Mouse (Mus musculus) left cerebral cortex, postnatal 36 days (tissue): ENCODE data around the gene Gpr108. TPM values are rescaled to one million over a fixed set of nuclear protein-coding genes. Genes with fewer than 3 reads are reported as not detected.

Experiments
- DNase-seq, 2 experiments: peaks; one replicate each; pipeline ENCODE4 v3.0.0; 2021 to 2022; ENCODE audit warnings: low spot score in 2 of 2, mixed read lengths in 1 of 2
- intact Hi-C: fragments of 180-260 bp; cut with DNase I; formaldehyde crosslinking; loops from one replicate; pipeline ENCODE4 v1.15.1; 2025
- total RNA-seq, 2 experiments: library from RNA; stranded (reverse); gene quantifications; 2 replicates each; pipeline ENCODE4 v1.2.3; 2021

The Gpr108 gene
- total RNA-seq, 2 experiments from 2014 or later = 23.2 to 23.4 TPM

DNA sequence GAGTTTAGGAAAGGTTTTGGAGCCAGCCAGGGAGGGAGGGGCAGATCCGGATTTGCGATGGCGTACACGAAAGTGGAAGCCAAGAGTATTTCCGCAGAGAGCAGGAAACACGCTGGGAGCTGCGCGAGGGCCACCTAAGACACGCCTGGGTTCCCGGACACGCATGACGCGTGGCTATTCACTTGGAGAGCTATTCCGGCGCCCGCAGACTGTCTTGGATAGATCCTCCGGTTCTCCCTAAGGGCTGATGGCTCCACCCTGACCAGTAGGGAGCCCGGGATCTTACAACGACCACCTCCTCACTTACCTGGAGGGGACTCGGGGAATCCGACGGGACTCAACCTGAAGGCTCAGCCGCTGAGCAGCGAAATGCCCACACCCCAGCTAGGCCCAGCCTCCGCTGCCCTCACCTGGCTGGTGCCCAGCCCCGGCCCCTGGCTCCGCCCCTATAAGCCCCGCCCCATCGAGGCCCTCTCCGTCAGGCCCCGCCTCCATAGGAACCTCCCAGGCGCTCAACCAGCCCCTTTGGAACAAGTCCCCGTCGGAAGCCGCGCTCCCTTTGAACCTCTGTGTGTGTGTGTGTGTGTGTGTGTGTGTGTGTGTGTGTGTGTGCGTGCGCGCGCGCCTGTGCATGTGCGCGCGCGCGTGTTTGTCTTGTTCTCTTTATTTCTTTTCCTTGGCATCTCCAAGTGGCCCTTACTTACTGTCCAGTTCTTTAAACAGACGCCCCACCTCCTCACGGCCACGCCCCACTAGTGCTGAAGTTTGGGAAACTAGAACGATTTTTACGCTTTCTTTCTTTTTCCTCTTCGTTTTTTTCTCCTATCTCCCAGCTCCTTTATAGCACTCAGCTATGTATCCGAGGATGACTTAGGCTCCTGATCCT lies 27.1 kb upstream of the Gpr108 start:
- peak; percentile 58 to 60 for DNase-seq
- intact Hi-C loops = loop anchor here (2.0 to 5.0 kb wide), 2 partner anchors 27 to 58 kb away; partner anchors contain the start of genes Gpr108 and Trip10

DNA sequence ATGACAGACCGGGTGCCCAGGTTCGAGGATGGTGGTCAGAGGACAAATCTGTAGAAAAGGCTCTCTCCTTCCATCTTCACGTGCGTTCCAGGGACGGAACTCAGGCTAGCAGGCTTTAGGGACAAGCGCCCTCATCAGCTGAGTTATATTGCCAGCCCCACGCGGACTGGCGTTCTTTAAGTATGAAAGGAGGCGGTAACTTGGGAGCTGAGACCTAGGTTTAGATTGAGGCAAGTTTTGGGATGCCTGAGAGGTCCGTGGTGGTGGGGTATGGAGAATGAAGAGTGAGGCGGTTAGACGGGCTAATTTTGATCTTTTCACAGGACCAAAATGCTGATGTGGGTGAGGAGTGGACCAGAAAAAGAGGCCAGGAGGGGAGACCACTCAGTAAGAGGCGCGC lies 26.4 kb upstream of the Gpr108 start:
- DNase-seq = no peak
- intact Hi-C loops = loop anchor here (2.0 to 5.0 kb wide), 2 partner anchors 26 to 57 kb away; partner anchors contain the start of genes Gpr108 and Trip10

DNA sequence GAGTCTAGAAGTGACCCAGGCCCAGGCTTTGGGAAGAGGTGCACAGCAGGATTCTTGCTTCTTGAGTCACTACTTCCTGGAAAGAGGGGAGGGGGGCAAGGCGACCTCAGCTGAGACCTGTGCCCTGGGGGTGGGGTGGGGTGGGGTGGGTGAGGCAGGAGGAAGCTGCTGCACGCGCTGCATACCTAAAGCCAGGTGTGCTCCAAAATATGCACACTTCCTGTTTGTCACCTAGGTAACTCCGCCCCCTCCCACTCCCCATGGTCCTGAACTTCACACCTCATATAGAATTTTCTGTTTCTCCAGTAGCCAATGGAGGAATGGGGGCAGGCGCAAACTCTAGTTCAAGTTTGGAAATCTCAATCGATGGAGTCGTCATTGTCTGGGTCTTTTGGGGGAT lies 25.6 kb upstream of the Gpr108 start:
- no peak for DNase-seq
- intact Hi-C loops = loop anchor here (2.0 kb wide), 1 partner anchor 25 kb away; the partner anchor contains the start of genes Gpr108 and Trip10

DNA sequence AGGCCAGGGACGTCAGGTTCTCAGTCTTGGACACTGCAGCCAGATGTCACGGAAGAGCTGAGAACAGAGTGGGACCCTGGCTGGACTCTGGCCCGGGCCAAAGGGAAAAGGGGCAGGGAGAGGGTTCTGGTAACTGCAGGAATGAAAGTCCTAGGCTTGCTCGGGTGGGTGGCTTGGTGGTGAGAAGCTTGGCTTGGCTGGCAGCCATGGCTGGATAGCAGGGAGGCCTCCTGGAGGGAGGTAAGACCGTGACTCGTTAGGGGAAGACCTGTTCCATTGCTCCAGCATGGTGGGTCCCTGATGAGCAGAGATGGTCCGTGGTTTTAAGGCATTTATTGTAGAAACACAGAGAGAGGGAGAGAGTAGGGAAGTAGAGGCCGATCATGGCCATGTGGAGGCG lies 23.1 kb upstream of the Gpr108 start:
- intact Hi-C loops = no loop called here
- no peak for DNase-seq

DNA sequence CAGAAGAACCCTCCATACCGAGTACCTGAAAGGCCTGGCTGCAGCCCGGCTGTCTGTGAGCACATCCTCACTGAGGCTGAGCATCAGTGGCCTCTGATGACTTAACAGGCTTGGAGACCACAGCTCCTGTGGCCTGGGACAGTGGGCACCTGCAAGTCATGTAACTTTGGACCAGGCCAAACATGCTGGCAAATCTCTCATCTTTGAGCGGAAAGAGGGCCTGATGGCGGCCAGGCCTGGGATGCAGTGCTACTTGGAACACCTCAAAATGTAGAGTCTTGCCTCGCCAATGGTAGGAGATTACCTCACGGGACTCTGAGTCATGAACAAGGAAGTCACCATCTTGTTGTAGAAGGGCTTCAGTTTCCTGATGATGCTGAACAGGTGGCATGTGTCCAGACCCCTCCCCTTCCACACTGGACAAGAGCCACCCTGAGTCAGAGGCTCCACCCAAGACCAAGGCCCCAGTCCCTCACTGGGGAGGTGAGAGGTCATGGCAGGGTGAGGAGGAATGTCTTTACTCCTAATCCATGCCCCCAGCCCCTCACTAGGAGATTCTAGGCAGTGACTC lies 19.4 kb upstream of the Gpr108 start:
- no peak for DNase-seq
- intact Hi-C loops = no loop called here

DNA sequence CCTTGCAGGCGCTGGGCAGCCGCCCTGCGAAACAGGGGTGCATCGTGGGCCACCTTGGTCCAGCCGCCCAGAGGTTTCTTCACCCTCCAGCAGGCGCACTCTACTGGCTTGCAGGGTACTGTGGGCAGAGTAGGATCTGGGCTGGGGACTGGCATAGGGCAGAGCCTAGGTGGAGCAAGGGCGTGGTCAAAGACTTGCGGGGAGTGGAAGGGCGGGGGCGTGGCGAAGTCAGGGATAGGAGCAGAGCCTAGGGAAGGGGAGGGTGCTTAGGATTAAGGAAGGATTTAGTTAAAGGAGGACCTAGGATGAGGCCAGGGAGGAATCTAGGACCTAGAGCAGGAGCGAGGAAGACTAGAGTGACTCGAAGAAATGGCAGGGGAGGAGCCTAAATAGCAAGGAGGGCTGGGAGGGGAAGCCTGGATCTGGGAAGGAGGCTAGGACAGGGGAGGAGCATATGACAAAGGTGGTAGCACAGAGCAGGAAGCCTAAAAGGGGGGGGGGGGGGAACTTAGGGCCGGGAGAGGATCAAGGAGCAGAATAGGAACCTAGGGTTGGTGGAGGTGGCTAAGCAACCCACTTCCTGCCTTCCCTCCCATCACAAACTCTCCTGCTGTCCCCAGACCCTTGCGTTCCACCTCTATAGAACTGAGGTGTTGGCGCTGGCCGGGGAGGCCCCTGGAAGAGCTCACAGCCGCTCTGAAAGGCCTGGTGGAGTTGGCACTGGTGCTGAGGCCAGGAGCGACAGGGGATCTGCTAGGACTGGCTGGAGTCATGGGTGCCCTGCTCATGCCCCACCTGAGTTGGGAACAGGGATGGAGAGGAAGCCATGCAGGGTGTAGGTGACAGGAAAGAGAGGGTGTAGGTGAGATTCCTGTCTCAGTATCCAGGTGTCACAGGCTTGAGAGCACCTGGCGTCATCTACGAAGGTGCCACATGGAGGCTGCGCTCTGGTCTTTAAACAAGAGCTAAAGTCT lies 17.0 kb upstream of the Gpr108 start:
- intact Hi-C loops = no loop called here
- peak in 1 of 2 experiments; percentile 18 for DNase-seq

DNA sequence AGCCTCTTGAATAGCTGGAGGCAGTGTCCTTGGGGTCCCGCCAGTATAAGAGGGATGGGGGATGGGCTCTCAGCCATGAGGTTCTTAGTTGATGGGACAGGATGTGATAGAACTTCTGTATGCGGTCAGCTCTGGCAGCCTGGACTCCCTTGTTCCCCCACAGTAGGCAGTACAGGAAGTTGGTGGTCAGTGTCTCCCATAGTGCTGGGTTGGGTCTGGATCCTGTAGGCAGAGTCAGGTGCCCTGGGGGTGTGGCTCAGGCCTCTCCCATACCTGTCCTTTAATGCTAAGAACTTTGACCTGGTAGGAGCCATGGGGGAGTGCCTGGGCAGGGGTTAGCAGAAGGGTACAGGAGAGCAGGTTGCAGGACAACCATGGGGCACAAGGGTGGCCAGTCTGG lies 15.9 kb upstream of the Gpr108 start:
- intact Hi-C loops = no loop called here
- no peak for DNase-seq

DNA sequence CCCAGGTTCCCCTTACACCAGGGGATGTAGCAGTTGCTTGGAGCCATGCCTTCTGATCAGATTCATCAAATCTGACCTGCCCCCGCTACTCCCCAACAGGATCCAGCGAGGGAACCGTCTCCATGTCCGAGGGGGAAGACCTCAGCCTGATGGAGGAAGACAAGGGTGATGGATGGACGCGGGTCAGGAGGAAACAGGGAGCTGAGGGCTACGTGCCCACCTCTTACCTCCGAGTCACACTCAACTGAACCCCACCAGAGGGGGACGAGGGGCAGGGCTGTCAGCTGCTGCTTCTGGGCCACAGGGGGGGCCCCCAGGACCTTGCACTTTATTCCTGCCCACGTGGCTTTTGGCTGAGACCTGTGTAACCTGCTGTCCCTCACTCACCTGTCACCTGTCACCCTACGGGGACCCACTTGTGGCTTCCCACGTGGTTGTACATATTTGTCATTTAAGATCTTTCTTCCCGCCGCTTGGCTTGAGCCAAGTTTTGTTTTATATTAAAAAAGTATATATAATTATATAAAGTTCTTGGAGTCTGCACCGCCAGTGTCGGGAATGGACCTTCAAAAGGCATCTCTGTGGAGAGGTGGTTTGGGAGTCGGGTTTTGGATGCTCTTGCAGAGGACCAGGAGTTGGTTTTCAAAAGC lies 14.8 kb upstream of the Gpr108 start:
- no peak for DNase-seq
- intact Hi-C loops = no loop called here

DNA sequence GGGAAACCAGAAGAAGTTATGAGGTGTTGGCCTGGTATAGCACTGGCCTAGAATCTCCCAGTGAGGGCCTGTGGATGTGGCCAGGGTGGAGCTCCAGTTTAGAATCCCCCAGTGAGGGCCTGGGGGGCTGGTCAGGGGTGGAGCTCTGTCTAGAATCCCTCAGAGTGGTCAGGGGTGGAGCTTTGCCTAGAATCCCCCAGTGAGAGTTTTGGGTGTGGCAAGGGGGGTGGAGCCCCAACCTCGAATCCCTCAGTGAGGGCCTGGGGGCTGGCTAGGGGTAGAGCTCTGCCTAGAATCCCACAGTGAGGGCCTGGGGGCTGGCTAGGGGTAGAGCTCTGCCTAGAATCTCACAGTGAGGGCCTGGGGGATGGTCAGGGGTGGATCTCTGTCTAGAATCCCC lies 13.6 kb upstream of the Gpr108 start:
- DNase-seq = no peak
- intact Hi-C loops = no loop called here

DNA sequence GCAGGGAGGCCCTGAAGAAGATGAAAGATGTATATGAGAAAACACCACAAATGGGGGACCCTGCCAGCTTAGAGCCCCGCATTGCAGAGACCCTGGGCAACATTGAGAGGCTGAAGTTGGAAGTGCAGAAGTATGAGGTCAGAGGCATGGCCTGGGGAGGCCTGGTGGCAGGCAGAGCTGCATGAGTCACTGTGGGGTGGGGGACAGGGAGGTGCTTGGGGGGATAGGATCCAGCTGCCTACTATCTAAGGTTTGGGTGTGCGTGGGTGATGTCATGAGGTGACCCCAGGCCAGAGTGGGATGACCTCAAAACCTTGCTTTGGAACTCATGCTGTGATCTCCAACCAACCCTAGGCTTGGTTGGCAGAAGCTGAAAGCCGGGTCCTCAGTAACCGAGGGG lies 13.0 kb upstream of the Gpr108 start:
- intact Hi-C loops = no loop called here
- DNase-seq = no peak

DNA sequence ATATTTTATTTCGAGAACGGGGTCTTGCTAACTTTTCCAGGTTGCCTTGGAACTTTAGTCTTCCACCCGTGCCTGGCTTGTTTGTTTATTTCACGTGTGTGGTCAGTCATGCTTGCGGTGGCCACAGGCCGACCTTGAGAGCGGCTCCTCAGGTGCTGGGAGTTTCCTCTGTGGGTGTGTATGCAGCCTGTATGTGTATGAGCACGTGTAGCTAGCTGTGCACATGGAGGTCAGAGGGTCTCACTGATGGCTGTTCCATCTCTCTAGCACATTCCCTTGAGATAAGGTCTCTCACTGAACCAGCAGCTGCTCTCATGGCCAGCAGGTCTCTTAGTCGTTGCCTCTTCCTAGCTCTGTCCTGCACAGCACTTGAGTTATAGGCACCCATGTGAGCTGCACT lies 12.1 kb upstream of the Gpr108 start:
- DNase-seq = no peak
- intact Hi-C loops = no loop called here

DNA sequence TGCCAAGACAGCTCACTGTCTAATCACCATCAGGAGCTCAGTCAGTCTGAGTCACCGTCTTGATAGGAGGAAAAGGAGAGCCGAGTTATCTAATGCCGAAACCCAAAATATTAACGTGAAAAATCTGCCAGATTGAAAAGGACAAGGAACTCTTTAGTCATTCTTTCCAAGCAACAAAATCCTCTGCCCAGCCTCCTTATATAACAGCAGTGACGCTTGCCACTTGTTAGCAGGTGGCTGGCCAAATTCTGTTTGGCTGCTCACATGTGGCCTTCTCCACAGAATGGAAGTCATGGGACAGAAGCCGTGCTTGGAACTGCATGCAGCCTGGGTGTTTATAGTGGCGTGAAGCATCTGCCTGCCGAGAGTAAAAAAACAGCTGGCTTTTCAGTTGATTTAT lies 11.5 kb upstream of the Gpr108 start:
- peak; percentile 23 to 27 for DNase-seq
- intact Hi-C loops = no loop called here

DNA sequence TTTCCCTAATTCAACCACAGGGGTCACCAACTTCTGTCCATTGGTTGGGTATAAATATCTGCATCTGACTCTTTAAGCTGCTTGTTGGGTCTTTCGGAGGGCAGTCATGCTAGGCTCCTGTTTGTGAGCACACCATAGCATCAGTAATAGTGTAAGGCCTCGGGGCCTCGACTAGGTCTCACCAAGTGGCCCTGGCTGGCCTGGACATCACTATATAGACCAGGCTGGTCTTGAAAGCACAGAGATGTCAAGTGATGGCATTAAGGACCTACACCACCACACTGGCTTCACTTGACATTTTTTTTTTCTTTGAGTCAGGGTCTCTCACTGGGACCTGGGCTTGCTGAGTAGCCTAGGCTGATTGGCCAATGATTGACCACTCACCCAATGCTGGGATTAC lies 9.9 kb upstream of the Gpr108 start:
- intact Hi-C loops = no loop called here

DNA sequence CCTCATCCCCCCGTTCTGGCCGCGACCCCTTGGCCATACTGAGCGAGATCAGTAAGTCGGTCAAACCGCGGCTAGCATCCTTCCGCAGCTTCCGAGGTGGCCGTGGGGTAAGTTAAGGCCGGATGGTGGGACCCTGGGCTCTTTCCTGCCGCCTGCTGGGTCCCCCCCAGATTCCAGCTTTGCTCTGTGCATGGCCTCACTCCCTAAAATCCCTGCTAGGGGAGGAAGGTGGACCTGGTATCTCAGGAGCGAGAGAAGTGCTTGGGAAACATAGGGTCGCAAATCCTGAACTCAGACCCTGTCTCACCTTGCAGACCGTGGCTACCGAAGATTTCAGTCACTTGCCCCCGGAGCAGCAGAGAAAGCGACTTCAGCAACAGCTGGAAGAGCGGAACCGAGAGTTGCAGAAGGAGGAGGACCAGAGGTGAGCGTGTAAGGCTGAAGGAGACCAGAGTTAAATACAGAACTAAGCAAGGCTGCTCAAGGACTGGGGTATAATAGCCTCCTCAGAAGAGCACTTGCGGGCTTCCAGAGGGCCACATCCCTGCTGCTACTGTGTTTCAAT lies 8.8 kb upstream of the Gpr108 start:
- no peak for DNase-seq
- intact Hi-C loops = no loop called here

More for the DNA sequence above, 9.9 kb upstream of the Gpr108 start:
- no peak for DNase-seq

DNA sequence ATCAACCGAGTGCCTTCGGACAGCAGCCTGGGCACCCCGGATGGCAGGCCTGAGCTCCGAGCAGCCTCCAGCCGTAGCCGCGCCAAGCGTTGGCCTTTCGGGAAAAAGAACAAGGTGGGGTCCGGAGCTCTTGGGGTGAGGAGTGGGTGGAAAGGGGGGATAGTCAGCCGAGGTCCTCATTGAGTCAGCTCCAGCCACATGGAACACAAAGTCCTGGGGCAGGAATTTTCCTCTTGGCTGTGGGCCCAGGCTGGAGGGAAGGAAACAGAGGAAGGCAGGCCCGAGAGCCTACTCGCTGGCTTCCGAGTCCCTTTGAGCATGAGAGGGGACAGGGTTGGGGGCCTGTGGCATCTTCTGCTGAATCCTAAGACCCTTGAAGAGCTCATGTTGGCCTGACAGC lies 7.1 kb upstream of the Gpr108 start:
- intact Hi-C loops = no loop called here
- no peak for DNase-seq

DNA sequence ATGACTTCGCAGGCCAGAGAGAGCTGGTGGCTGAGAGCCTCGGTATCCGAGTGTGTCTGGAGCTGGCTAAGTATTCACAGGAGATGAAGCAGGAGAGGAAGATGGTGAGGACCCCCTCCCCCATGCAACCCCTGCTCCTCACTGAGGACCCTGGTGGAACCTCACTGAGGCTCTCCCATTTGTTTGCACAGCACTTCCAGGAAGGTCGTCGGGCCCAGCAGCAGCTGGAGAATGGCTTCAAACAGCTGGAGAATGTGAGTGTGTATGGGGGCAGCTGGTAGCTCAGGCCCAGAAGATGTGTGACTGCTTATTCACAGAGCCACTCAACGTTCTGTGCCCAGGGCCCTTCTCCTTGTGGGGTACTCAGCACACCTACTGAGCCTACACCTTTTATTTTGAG lies 5.1 kb upstream of the Gpr108 start:
- intact Hi-C loops = no loop called here
- DNase-seq = no peak

DNA sequence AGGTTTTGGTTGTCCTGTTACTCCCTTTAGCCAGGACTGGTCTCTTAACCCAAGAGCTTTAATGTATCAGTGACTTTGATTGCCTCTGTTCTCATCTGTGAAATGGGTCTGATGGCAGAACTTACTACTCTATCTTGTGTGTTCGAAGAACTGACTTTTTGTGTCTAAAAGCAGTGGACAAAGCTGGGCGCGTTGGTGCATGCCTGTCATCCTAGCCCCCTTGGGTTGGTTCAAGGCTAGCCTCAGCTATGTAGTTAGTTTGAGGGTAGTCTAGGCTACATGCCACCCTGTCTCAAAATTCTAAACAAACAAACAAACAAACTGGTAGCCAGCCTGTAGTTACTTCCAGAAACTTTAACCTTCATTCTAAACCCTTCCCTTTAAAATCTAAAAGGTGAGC lies 3.2 kb upstream of the Gpr108 start:
- intact Hi-C loops = no loop called here

DNA sequence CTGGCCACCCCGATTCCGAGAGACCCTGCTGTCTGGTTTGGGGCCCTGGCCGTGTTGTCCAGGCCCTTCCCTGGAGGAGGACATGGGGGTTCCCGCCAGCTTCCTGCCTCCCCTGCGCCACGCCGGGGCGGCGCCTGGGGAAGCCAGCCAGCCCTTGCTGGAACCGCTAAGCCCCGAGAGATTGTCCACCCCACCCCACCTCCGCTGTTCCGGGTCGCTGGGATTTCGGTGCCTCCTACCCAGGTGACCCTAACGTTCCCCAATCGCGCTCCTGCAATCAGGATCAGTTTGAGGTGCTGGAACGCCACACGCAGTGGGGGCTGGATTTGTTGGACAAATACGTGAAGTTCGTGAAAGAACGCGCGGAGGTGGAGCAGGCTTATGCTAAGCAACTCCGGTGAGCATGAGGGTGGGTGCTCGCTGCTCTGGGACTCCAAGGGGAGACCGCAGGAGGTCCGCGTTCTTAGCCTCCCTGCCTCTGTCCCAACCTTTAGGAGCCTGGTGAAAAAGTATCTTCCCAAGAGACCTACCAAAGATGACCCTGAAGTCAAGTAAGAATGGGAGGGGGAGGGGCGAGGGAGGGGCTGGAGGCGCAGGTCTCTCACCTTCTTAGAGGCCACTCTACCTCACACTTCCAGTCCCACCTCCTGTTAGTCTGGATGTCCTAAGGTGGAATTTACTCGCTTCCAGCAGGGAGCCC lies 2.4 kb upstream of the Gpr108 start:
- intact Hi-C loops = no loop called here

More for the DNA sequence above, 3.2 kb upstream of the Gpr108 start:
- DNase-seq = no peak

More for the DNA sequence above, 2.4 kb upstream of the Gpr108 start:
- peak; percentile 24 to 32 for DNase-seq
